Mouse (Mus musculus): ENCODE measurements around the gene Olfr1150-ps1.

- TF ChIP-seq GATA1 (IDR thresholded peaks at IDR 0.05; ENCODE audit: borderline replicate concordance, low read length) (no peak), CTCF (IDR thresholded peaks at IDR 0.05; ENCODE audit: low read depth, low read length) (no peak)
Observed at GRCm38 (mm10) chr2:87855562-87855961, 11.8 kb downstream of the Olfr1150-ps1 start, which contains the start of gene Olfr1151.
